Mouse (Mus musculus): ENCODE data around the gene Mfap3. TPM values are rescaled to one million over a fixed set of nuclear protein-coding genes. Genes with fewer than 3 reads are reported as not detected.

Mfap3 gene
- polyA plus RNA-seq, 1 experiment from 2014 or later: 50.1 TPM

GRCm38 (mm10) chr11:57503155-57503554, 15.3 kb upstream of the Mfap3 start:
- H3K36me3 ChIP-seq: peaks cover 80% of the 10 kb centered on the region

DNA sequence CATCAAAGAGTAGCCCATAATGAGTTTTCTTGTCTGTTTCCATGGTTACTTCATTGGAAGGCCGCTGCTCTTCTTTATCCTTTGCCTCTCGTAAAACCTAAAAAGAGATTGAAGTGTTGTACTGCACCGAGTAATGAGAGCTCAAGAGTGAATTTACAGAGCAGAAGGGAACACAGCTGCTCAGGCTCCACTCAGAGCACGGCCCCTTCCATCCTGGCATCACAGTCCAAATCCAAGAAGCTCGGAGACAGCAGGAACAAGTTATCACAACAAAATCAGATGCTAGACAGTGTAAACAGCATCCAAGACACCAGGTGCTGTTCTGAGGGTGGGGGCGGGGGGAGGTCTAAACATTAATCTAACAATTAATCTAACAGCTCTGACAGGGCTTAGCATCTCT, 11.6 kb upstream of the Mfap3 start:
- Histone ChIP-seq H3K4me3 (no peak overlapping the region), H3K9me3 (no peaks in the 10 kb centered on the region), H3K27me3 (no peaks in the 10 kb centered on the region), H3K9ac (no peak overlapping the region), H3K27ac (no peak overlapping the region), H3K36me3 (peaks cover 78% of the 10 kb centered on the region), H3K4me1 (no peaks in the 10 kb centered on the region), H3K4me2 (no peak overlapping the region)
- ATAC-seq (ENCODE audit: insufficient number of reproducible peaks, insufficient read depth, low FRiP score, low TSS enrichment, low read depth): no peak
- WGBS: 86% methylated on average over 6 of the region's 6 CpGs

More at GRCm38 (mm10) chr11:57503155-57503554, 15.3 kb upstream of the Mfap3 start:
- no peak for ATAC-seq (ENCODE audit: insufficient number of reproducible peaks, insufficient read depth, low FRiP score, low TSS enrichment, low read depth)
- no peak overlapping the region for H3K4me2 ChIP-seq
- no peaks in the 10 kb centered on the region for H3K4me1 ChIP-seq
- 92% methylated on average over 5 of the region's 5 CpGs for WGBS
- H3K9me3 ChIP-seq: no peaks in the 10 kb centered on the region
- H3K27ac ChIP-seq: no peak overlapping the region
- no peak overlapping the region for H3K9ac ChIP-seq
- H3K4me3 ChIP-seq: no peak overlapping the region
- no peaks in the 10 kb centered on the region for H3K27me3 ChIP-seq

GRCm38 (mm10) chr11:57515218-57515617, 3.2 kb upstream of the Mfap3 start:
- no peak for ATAC-seq (ENCODE audit: insufficient number of reproducible peaks, insufficient read depth, low FRiP score, low TSS enrichment, low read depth)
- Histone ChIP-seq H3K4me1 (peaks cover 10% of the 10 kb centered on the region), H3K36me3 (peaks cover 36% of the 10 kb centered on the region), H3K27me3 (no peaks in the 10 kb centered on the region), H3K9me3 (no peaks in the 10 kb centered on the region), H3K4me2 (no peak overlapping the region), H3K4me3 (no peak overlapping the region), H3K27ac (no peak overlapping the region), H3K9ac (no peak overlapping the region)
- WGBS: 88% methylated on average over 5 of the region's 5 CpGs

- 73% methylated on average over 5 of the region's 5 CpGs for WGBS
- no peaks in the 10 kb centered on the region for H3K9me3 ChIP-seq
- peaks cover 29% of the 10 kb centered on the region for H3K36me3 ChIP-seq
- peak overlapping the region; percentile 66 for H3K4me2 ChIP-seq
- no peak overlapping the region for H3K27ac ChIP-seq
- peaks cover 10% of the 10 kb centered on the region for H3K4me1 ChIP-seq
- H3K9ac ChIP-seq: no peak overlapping the region
- H3K27me3 ChIP-seq: no peaks in the 10 kb centered on the region
- no peak for ATAC-seq (ENCODE audit: insufficient number of reproducible peaks, insufficient read depth, low FRiP score, low TSS enrichment, low read depth)
- H3K4me3 ChIP-seq: peak overlapping the region; percentile 94; the same call in 1 of the 2 replicates
Observed at GRCm38 (mm10) chr11:57516946-57517441, 1.5 kb upstream of the Mfap3 start.

DNA sequence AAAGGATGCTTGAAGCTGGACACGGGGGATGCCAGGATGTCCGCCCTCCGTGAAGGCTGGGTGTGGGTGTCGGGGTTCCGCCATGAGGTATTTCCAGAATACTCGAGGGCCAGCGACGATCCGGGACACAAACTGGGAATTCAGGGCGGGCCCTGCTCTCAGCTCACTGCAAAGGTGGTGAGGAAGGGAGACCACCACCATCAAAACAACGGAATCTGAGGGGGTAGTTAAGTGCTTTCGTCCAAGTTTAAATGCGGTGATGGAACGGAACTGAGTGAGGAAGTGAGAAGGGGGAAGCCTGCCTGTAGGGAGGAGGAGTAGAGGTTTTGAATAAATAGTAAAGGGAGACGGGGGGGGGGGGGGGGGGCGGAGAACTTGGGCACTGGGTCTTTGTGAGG, 286 bp downstream of the Mfap3 start:
- Histone ChIP-seq H3K36me3 (peaks cover 24% of the 10 kb centered on the region; the same call in 1 of the 2 replicates), H3K4me2 (peak overlapping the region; percentile 66), H3K9ac (peak overlapping the region; percentile 90), H3K27ac (peak overlapping the region; percentile 80), H3K4me3 (peak overlapping the region; percentile 94), H3K9me3 (no peaks in the 10 kb centered on the region), H3K4me1 (peaks cover 10% of the 10 kb centered on the region), H3K27me3 (no peaks in the 10 kb centered on the region)
- WGBS: under 1% methylated on average over 15 of the region's 16 CpGs
- peak; percentile 50; the same call in 1 of the 2 replicates for ATAC-seq (ENCODE audit: insufficient number of reproducible peaks, insufficient read depth, low FRiP score, low TSS enrichment, low read depth)

- WGBS: 73% methylated on average over 5 of the region's 5 CpGs
- Histone ChIP-seq H3K4me3 (peak overlapping the region; percentile 94), H3K36me3 (peaks cover 20% of the 10 kb centered on the region; the same call in 1 of the 2 replicates), H3K4me1 (peaks cover 10% of the 10 kb centered on the region), H3K27ac (no peak overlapping the region), H3K4me2 (peak overlapping the region; percentile 66), H3K9me3 (no peaks in the 10 kb centered on the region), H3K27me3 (no peaks in the 10 kb centered on the region), H3K9ac (peak overlapping the region; percentile 90)
- no peak for ATAC-seq (ENCODE audit: insufficient number of reproducible peaks, insufficient read depth, low FRiP score, low TSS enrichment, low read depth)
Observed at GRCm38 (mm10) chr11:57519304-57519703, 840 bp downstream of the Mfap3 start.

GRCm38 (mm10) chr11:57521206-57521605, 2.7 kb downstream of the Mfap3 start:
- no peak overlapping the region for H3K4me2 ChIP-seq
- no peak overlapping the region for H3K4me3 ChIP-seq
- H3K9me3 ChIP-seq: no peaks in the 10 kb centered on the region
- ATAC-seq (ENCODE audit: insufficient number of reproducible peaks, insufficient read depth, low FRiP score, low TSS enrichment, low read depth): no peak
- peaks cover 10% of the 10 kb centered on the region for H3K4me1 ChIP-seq
- no peaks in the 10 kb centered on the region for H3K27me3 ChIP-seq
- no peak overlapping the region for H3K9ac ChIP-seq
- H3K27ac ChIP-seq: no peak overlapping the region
- H3K36me3 ChIP-seq: peaks cover 20% of the 10 kb centered on the region; the same call in 1 of the 2 replicates
- WGBS: 98% methylated on average over 3 of the region's 3 CpGs

GRCm38 (mm10) chr11:57522046-57522445, 3.6 kb downstream of the Mfap3 start:
- no peak overlapping the region for H3K4me2 ChIP-seq
- H3K27ac ChIP-seq: no peak overlapping the region
- ATAC-seq (ENCODE audit: insufficient number of reproducible peaks, insufficient read depth, low FRiP score, low TSS enrichment, low read depth): no peak
- WGBS: 84% methylated on average over 7 of the region's 7 CpGs
- no peak overlapping the region for H3K9ac ChIP-seq
- H3K4me1 ChIP-seq: peaks cover 8% of the 10 kb centered on the region
- no peaks in the 10 kb centered on the region for H3K27me3 ChIP-seq
- no peak overlapping the region for H3K4me3 ChIP-seq
- peaks cover 20% of the 10 kb centered on the region; the same call in 1 of the 2 replicates for H3K36me3 ChIP-seq
- no peaks in the 10 kb centered on the region for H3K9me3 ChIP-seq

- ATAC-seq (ENCODE audit: insufficient number of reproducible peaks, insufficient read depth, low FRiP score, low TSS enrichment, low read depth): no peak
- Histone ChIP-seq H3K36me3 (peaks cover 27% of the 10 kb centered on the region), H3K9me3 (no peaks in the 10 kb centered on the region), H3K4me2 (no peak overlapping the region), H3K27me3 (no peaks in the 10 kb centered on the region), H3K4me3 (no peak overlapping the region), H3K27ac (no peak overlapping the region), H3K4me1 (0 out of 2 replicates have a peak, but pooled peaks cover 2% of the 10 kb centered on the region), H3K9ac (no peak overlapping the region)
- WGBS: 95% methylated on average over 3 of the region's 3 CpGs
Observed at GRCm38 (mm10) chr11:57523418-57523817, 5.0 kb downstream of the Mfap3 start.

GRCm38 (mm10) chr11:57524597-57524996, 6.1 kb downstream of the Mfap3 start:
- no peak for ATAC-seq (ENCODE audit: insufficient number of reproducible peaks, insufficient read depth, low FRiP score, low TSS enrichment, low read depth)
- Histone ChIP-seq H3K9ac (no peak overlapping the region), H3K27me3 (no peaks in the 10 kb centered on the region), H3K4me1 (no peaks in the 10 kb centered on the region), H3K36me3 (peaks cover 36% of the 10 kb centered on the region), H3K4me2 (no peak overlapping the region), H3K4me3 (no peak overlapping the region), H3K27ac (no peak overlapping the region), H3K9me3 (no peaks in the 10 kb centered on the region)

- H3K27ac ChIP-seq: no peak overlapping the region
- ATAC-seq (ENCODE audit: insufficient number of reproducible peaks, insufficient read depth, low FRiP score, low TSS enrichment, low read depth): no peak
- peaks cover 46% of the 10 kb centered on the region for H3K36me3 ChIP-seq
- H3K9me3 ChIP-seq: no peaks in the 10 kb centered on the region
- H3K4me3 ChIP-seq: no peak overlapping the region
- no peak overlapping the region for H3K9ac ChIP-seq
- WGBS: 91% methylated on average over 3 of the region's 3 CpGs
- no peaks in the 10 kb centered on the region for H3K27me3 ChIP-seq
- no peak overlapping the region for H3K4me2 ChIP-seq
- H3K4me1 ChIP-seq: no peaks in the 10 kb centered on the region
Observed at GRCm38 (mm10) chr11:57525900-57526299, 7.4 kb downstream of the Mfap3 start.

- Histone ChIP-seq H3K9ac (no peak overlapping the region), H3K4me3 (no peak overlapping the region), H3K4me1 (no peaks in the 10 kb centered on the region), H3K9me3 (no peaks in the 10 kb centered on the region), H3K4me2 (no peak overlapping the region), H3K27ac (no peak overlapping the region), H3K27me3 (no peaks in the 10 kb centered on the region), H3K36me3 (peaks cover 51% of the 10 kb centered on the region)
- WGBS: 78% methylated on average over 4 of the region's 4 CpGs
- no peak for ATAC-seq (ENCODE audit: insufficient number of reproducible peaks, insufficient read depth, low FRiP score, low TSS enrichment, low read depth)
Observed at GRCm38 (mm10) chr11:57527506-57527905, 9.0 kb downstream of the Mfap3 start.

All from embryonic facial prominence, embryonic 13.5 days (tissue).